Mouse (Mus musculus) spleen, postnatal 4 days (tissue): ENCODE data around the gene E330034G19Rik.
A peak's percentile ranks its signal among the peaks of the same experiment; 100 is the strongest.

ENCODE experiments used
- DNase-seq, 2 experiments: peaks; one replicate each; pipeline ENCODE4 v3.0.0; 2022; ENCODE audit warnings: low spot score in 2 of 2

E330034G19Rik gene

GRCm38 (mm10) chr14:24292914-24293313 is at the start of gene E330034G19Rik:
Gene E330034G19Rik (plus strand): TSS chr14:24293214.
- DNase-seq = peak in 1 of 2 experiments; percentile 15

- no peak for DNase-seq
Observed at GRCm38 (mm10) chr14:24244330-24245176, 48.5 kb upstream of the E330034G19Rik start.

- peak in 1 of 2 experiments; percentile 65 for DNase-seq
Observed at GRCm38 (mm10) chr14:24245177-24246081, 47.6 kb upstream of the E330034G19Rik start, which contains the start of gene Dlg5. Gene Dlg5 (minus strand): TSS chr14:24245920.

GRCm38 (mm10) chr14:24249926-24250325 is 43.1 kb upstream of the E330034G19Rik start:
- DNase-seq = no peak

- no peak for DNase-seq
Observed at GRCm38 (mm10) chr14:24251326-24251725, 41.7 kb upstream of the E330034G19Rik start.

GRCm38 (mm10) chr14:24253611-24254202 is 39.3 kb upstream of the E330034G19Rik start:
- DNase-seq = no peak

GRCm38 (mm10) chr14:24255956-24256355 is 37.1 kb upstream of the E330034G19Rik start:
- DNase-seq = no peak

GRCm38 (mm10) chr14:24260391-24260790 is 32.6 kb upstream of the E330034G19Rik start:
- DNase-seq = no peak

GRCm38 (mm10) chr14:24262382-24262781 is 30.6 kb upstream of the E330034G19Rik start:
- DNase-seq = no peak

- DNase-seq = no peak
Observed at GRCm38 (mm10) chr14:24262915-24263314, 30.1 kb upstream of the E330034G19Rik start.

GRCm38 (mm10) chr14:24269571-24269970 is 23.4 kb upstream of the E330034G19Rik start:
- DNase-seq = no peak

GRCm38 (mm10) chr14:24273575-24273974 is 19.4 kb upstream of the E330034G19Rik start:
- DNase-seq = no peak

GRCm38 (mm10) chr14:24275534-24275933 is 17.5 kb upstream of the E330034G19Rik start:
- no peak for DNase-seq

- no peak for DNase-seq
Observed at GRCm38 (mm10) chr14:24281278-24281677, 11.7 kb upstream of the E330034G19Rik start.

- no peak for DNase-seq
Observed at GRCm38 (mm10) chr14:24282276-24282675, 10.7 kb upstream of the E330034G19Rik start.

GRCm38 (mm10) chr14:24286136-24286535 is 6.9 kb upstream of the E330034G19Rik start:
- no peak for DNase-seq

GRCm38 (mm10) chr14:24290726-24291125 is 2.3 kb upstream of the E330034G19Rik start:
- DNase-seq = peak in 1 of 2 experiments; percentile 19

GRCm38 (mm10) chr14:24293631-24294030 is 617 bp downstream of the E330034G19Rik start:
- DNase-seq = no peak

GRCm38 (mm10) chr14:24302126-24302525 is 9.1 kb downstream of the E330034G19Rik start:
- DNase-seq = peak in 1 of 2 experiments; percentile 39

GRCm38 (mm10) chr14:24306667-24307066 is 13.7 kb downstream of the E330034G19Rik start:
- peak in 1 of 2 experiments; percentile 34 for DNase-seq

GRCm38 (mm10) chr14:24307146-24307545 is 14.1 kb downstream of the E330034G19Rik start:
- peak in 1 of 2 experiments; percentile 23 for DNase-seq

- DNase-seq = peak; percentile 39 to 73
Observed at GRCm38 (mm10) chr14:24311110-24311509, 18.1 kb downstream of the E330034G19Rik start.
